Mouse (Mus musculus) stomach, postnatal 0 days (tissue): ENCODE measurements at regions not wholly inside any gene's neighbourhood (a gene's known extent, or its start where the extent isn't known, plus 50 kb on each side); places are given as distances from the start of the nearest gene placed in this dataset.
A peak's percentile ranks its signal among the peaks of the same experiment; 100 is the strongest.

Experiments used
- ATAC-seq: fragments of 200-750 bp; cut with Nextera tagmentation; 2 replicates; pipeline ENCODE4 v1.8.0; 2017; ENCODE audit not compliant: low FRiP score, low TSS enrichment
- DNase-seq: peaks from one replicate; pipeline ENCODE4 v3.0.0-alpha.2; 2016; ENCODE audit warnings: low spot score
- H3K27ac ChIP-seq: fragments of 300-500 bp; sonication (generic); replicated peaks from 2 replicates; pipeline ENCODE4 v1.5.1; 2014; ENCODE audit warnings: mild to moderate bottlenecking, control low read depth
- H3K27me3 ChIP-seq: fragments of 300-500 bp; sonication (generic); 2 replicates; pipeline ENCODE4 v1.6.1; 2014; ENCODE audit warnings: low read length; ENCODE audit not compliant: control insufficient read depth, insufficient read depth
- H3K36me3 ChIP-seq: fragments of 300-500 bp; sonication (generic); 2 replicates; pipeline ENCODE4 v1.6.1; 2014; ENCODE audit warnings: low read length, mixed read lengths; ENCODE audit not compliant: control insufficient read depth, insufficient read depth
- H3K4me1 ChIP-seq: fragments of 300-500 bp; sonication (generic); replicated peaks from 2 replicates; pipeline ENCODE4 v1.6.1; 2014; ENCODE audit warnings: antibody characterized with exemption; ENCODE audit not compliant: control insufficient read depth, insufficient read depth
- H3K4me2 ChIP-seq: fragments of 300-500 bp; sonication (generic); replicated peaks from 2 replicates; pipeline ENCODE4 v1.6.1; 2014; ENCODE audit warnings: low read depth, mild to moderate bottlenecking, control low read depth, moderate library complexity
- H3K4me3 ChIP-seq: fragments of 300-500 bp; sonication (generic); 2 replicates; pipeline ENCODE4 v1.5.1; 2014; ENCODE audit warnings: low read depth, low read length, control low read depth
- H3K9ac ChIP-seq: fragments of 300-500 bp; sonication (generic); 2 replicates; pipeline ENCODE4 v1.6.1; 2014; ENCODE audit warnings: mild to moderate bottlenecking, low read length, control low read depth, mixed read lengths
- H3K9me3 ChIP-seq: fragments of 300-500 bp; sonication (generic); 2 replicates; pipeline ENCODE4 v1.6.1; 2016; ENCODE audit warnings: low read length; ENCODE audit not compliant: control insufficient read depth
- CTCF ChIP-seq: IDR thresholded peaks from 2 replicates; pipeline ENCODE4 v1.5.1; 2016; ENCODE audit warnings: antibody characterized with exemption, low read depth, mild to moderate bottlenecking, moderate library complexity
- EP300 ChIP-seq: optimal IDR thresholded peaks from 2 replicates; pipeline ENCODE3; 2016; ENCODE audit warnings: antibody characterized with exemption
- WGBS: fragments of 180-500 bp; shearing (Covaris S2); extraction: QIAGEN DNeasy Blood & Tissue Kit; methylation state at CpG from one replicate; pipeline ENCODE4 v1.1.7; 2014; 5-methylcytosine and 5-hydroxymethylcytosine counted together

DNA sequence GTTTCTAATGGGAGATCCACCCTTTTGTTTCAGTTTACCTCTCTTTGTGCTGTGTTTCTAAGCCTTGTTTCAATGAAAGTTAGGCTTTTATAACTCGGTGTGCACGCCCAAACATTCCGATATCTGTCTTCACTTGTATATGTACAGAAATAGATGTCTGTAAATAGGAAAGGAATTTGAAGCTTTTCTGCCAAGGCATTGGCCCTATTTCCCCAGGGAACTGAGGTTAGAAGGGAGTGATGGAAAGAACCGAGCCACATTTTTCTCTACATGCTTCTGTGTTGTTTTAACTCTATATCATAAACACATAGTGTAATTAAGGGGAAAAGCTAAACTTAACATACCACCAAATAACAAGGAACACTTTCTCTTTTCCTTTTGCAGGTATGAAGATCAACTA is 653.8 kb upstream of the 4930452B06Rik start:
- no peaks in the 10 kb centered on the region for H3K36me3 ChIP-seq
- ATAC-seq: no peak
- no peak overlapping the region for H3K27ac ChIP-seq
- no peaks in the 10 kb centered on the region for H3K4me1 ChIP-seq
- 38% methylated on average over 4 of the region's 4 CpGs for WGBS
- H3K9me3 ChIP-seq: no peaks in the 10 kb centered on the region
- H3K9ac ChIP-seq: no peak overlapping the region
- no peak for DNase-seq
- H3K4me3 ChIP-seq: no peak overlapping the region
- no peak overlapping the region for H3K4me2 ChIP-seq
- no peaks in the 10 kb centered on the region for H3K27me3 ChIP-seq
- no peak for TF ChIP-seq EP300
- TF ChIP-seq CTCF: no peak

DNA sequence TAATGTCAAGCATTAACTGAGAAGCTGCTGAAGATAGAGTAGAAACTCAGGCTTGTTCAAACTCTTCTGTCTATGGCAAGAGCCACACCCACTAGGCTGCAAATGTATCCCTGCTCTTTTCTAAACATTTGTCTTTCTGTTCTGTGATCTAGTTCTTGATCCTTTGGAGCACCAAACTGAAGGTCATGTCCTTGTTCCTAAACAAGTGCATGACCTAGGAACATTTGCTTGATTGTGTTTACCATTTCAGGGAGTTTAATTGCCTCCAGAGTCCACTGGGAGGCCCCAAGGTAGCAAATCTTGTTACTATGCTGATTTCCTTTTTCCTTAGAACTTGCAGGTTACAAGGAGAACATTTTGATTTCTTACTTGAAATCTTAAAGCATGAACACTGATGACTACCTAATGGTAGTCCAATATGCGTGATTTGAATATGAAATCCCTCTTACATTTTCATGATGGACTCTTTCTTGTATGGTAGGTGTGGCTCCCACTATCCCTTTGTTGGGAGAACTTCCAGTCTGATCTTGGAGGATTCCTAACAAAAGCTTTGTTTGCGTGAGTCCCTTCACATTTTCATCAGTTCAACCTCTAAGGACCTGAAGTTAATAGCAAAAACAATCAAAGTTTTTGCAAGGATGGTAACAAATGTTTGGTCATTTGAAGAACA is 652.9 kb upstream of the 4930452B06Rik start:
- TF ChIP-seq EP300 (no peak), CTCF (no peak)
- ATAC-seq (no peak), DNase-seq (no peak)
- Histone ChIP-seq H3K36me3 (no peaks in the 10 kb centered on the region), H3K9me3 (no peaks in the 10 kb centered on the region), H3K27ac (no peak overlapping the region), H3K4me2 (no peak overlapping the region), H3K9ac (no peak overlapping the region), H3K4me1 (no peaks in the 10 kb centered on the region), H3K27me3 (no peaks in the 10 kb centered on the region), H3K4me3 (no peak overlapping the region)
- WGBS: 73% methylated on average over 2 of the region's 2 CpGs

DNA sequence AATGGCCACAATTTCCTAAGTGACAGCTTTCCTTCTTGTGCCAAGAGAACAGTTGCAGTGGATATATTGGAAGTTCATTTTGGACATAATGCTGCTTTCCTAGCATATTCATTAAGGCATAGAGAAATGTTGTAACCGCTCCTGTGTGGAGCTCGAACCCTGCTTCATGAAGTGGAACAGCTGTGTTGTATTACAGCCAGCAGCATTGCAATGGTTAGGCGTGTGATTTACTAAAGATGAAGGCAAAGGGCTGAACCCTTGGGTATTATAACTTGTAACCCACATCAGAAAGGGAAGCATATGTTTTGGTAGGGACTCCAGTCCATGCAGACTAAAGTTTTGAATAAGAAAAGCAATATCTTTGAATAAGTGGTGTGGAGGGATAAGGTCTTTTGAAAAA is 649.2 kb upstream of the 4930452B06Rik start:
- H3K27me3 ChIP-seq: no peaks in the 10 kb centered on the region

DNA sequence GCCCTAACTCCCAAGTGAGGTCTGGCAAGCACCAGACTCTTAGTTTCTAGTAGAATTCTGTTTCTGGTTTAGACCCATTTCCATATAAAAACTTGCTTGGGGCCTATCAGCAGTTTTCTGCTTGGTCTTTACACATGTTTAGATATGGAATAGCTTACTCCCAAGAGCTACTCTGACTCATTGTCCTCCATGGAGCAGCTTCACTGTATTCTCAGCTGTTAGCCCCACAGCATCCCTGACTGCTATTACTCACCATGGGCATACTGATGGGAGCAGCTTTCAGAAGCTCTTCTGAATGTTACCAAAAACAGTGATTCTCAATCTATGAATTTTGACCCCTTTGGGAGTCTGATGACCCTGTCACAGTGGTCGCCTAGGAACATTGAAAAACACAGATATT is 630.1 kb upstream of the 4930452B06Rik start:
- Histone ChIP-seq H3K4me3 (no peak overlapping the region), H3K27me3 (no peaks in the 10 kb centered on the region), H3K27ac (no peak overlapping the region), H3K9ac (no peak overlapping the region), H3K4me1 (no peaks in the 10 kb centered on the region), H3K4me2 (no peak overlapping the region), H3K9me3 (no peaks in the 10 kb centered on the region), H3K36me3 (no peaks in the 10 kb centered on the region)
- no peak for DNase-seq
- whole genome bisulfite sequencing: 81% methylated on average over 1 of the region's 1 CpGs
- TF ChIP-seq EP300 (no peak), CTCF (no peak)
- ATAC-seq: no peak

More for the DNA sequence above, 649.2 kb upstream of the 4930452B06Rik start:
- no peak overlapping the region for H3K4me3 ChIP-seq
- DNase-seq (no peak), ATAC-seq (no peak)
- no peaks in the 10 kb centered on the region for H3K9me3 ChIP-seq
- no peaks in the 10 kb centered on the region for H3K36me3 ChIP-seq
- H3K9ac ChIP-seq: no peak overlapping the region
- TF ChIP-seq CTCF (no peak), EP300 (no peak)
- H3K4me2 ChIP-seq: no peak overlapping the region
- 69% methylated on average over 3 of the region's 3 CpGs for WGBS
- no peak overlapping the region for H3K27ac ChIP-seq
- no peaks in the 10 kb centered on the region for H3K4me1 ChIP-seq

DNA sequence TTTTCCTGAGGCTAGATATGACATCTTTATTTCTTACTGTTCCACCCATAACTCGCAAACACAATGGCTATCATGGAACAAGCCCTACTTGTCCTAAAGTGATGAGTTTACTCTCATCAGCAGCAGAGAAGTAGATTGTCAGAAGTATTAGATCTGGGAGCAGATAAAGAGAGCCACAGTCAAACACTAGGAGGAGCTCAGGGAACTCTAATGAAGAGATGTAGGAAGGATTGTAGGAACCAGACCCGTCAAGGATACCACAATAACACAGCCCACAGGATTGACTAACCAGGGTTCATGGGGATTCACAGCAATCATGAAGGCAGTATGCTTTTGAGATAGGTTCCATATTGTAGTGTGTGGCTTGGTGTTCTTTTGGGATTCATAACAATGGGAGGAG is 628.5 kb upstream of the 4930452B06Rik start:
- H3K4me3 ChIP-seq: no peak overlapping the region
- no peaks in the 10 kb centered on the region for H3K9me3 ChIP-seq
- no peak for ATAC-seq
- TF ChIP-seq CTCF (peak; percentile 10; the same call in 1 of the 2 replicates), EP300 (no peak)
- H3K4me2 ChIP-seq: no peak overlapping the region
- H3K36me3 ChIP-seq: no peaks in the 10 kb centered on the region
- no peak for DNase-seq
- H3K9ac ChIP-seq: no peak overlapping the region
- H3K27me3 ChIP-seq: no peaks in the 10 kb centered on the region
- no peak overlapping the region for H3K27ac ChIP-seq
- H3K4me1 ChIP-seq: no peaks in the 10 kb centered on the region
- WGBS: 79% methylated on average over 2 of the region's 2 CpGs

DNA sequence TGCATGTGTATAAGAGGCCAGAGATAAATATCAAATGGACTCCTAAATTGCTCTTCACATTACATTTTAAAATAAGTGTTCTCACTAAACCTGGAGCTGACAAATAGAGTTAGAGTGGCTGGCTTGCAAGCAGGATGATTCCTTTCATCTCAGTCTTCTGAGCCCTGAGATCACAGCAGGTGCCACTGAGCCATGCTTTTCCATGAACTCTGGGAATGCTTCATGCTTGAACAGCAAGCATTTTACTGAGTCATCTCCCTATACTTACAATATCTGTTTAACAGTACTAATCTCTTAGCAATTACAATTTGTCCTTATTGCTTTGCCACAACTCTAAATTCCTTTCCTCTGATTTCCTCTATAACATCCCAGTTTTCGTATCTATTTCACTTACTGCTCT is 622.1 kb upstream of the 4930452B06Rik start:
- ATAC-seq: no peak
- Histone ChIP-seq H3K4me3 (no peak overlapping the region), H3K36me3 (no peaks in the 10 kb centered on the region), H3K27me3 (no peaks in the 10 kb centered on the region), H3K9ac (no peak overlapping the region), H3K4me2 (no peak overlapping the region), H3K27ac (no peak overlapping the region), H3K4me1 (no peaks in the 10 kb centered on the region), H3K9me3 (no peaks in the 10 kb centered on the region)
- WGBS: 73% methylated on average over 1 of the region's 1 CpGs
- DNase-seq: no peak
- TF ChIP-seq CTCF (no peak), EP300 (no peak)
